Mouse (Mus musculus): ENCODE measurements at regions not wholly inside any gene's neighbourhood (a gene's known extent, or its start where the extent isn't known, plus 50 kb on each side); places are given as distances from the start of the nearest gene placed in this dataset.

DNA sequence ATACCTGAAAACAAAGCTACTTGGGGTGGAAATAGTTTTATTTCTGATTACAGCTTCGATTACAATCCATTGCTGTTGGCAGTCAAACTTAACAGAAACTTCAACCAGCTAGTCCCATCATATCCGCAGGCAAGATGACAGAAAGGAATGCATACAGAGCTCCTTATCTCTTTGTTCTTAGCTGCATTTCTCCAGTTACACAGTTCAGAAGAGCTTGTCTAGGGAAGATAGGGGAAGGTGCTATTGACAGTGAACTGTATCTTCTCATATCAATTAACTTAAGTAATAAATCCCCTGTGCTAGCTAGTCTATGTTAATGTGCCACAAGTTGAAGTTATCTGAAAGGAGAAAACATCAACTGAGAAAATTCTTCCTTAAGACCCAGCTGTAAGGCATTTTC, 374.8 kb downstream of the Ptprc start:
- TF ChIP-seq POLR2A (IDR thresholded peaks at IDR 0.05; ENCODE audit: low read depth, low read length) = no peak
- no peak for TF ChIP-seq CTCF (IDR thresholded peaks at IDR 0.05; ENCODE audit: extremely low read depth, insufficient read depth, insufficient read length, insufficient replicate concordance)

Measured in spleen, adult 2 months (tissue).